Mouse (Mus musculus): Measurements from ENCODE around the gene Col4a3bp. TPM values are rescaled to one million over a fixed set of nuclear protein-coding genes. Genes with fewer than 3 reads are reported as not detected.

The Col4a3bp gene
- polyA plus RNA-seq, 2 experiments, result 4.5 to 5.7 TPM

DNA sequence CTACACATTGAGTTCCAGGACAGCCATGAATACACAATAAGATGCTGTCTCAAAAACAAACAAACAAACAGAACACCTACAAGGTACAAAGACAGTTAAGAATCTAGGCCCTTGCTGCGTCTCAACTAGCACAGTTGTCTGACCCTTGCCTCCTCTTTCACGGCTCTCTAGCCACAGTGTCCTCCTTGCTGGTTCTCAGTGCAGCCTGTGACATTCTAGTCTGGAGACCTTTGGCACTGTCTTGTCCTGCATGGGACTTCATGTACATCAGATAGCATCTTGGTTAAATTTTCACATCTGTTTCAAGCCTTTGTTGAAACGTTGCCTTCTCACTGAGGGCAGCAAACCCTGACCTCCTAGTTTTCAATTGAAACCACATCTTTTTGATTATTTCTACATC is 13.6 kb upstream of the Col4a3bp start:
- no peaks in the 10 kb centered on the region for H3K27me3 ChIP-seq (ENCODE audit: control insufficient read depth, insufficient read depth, low read length)
- no peak for ATAC-seq (ENCODE audit: insufficient read depth)
- 81% methylated on average over 3 of the region's 3 CpGs for WGBS (ENCODE audit: insufficient replicate concordance)
- H3K9ac ChIP-seq (replicated peaks), result no peak overlapping the region
- no peak for TF ChIP-seq EP300 (IDR thresholded peaks at IDR 0.05; ENCODE audit: low read depth)
- no peak for TF ChIP-seq CTCF (IDR thresholded peaks at IDR 0.05; ENCODE audit: low read depth)
- DNase-seq (ENCODE audit: low read depth in 3 of 3, low spot score in 3 of 3), result no peak
- H3K27ac ChIP-seq, result no peak overlapping the region
- no peak overlapping the region for H3K4me2 ChIP-seq (ENCODE audit: low read depth)
- H3K9me3 ChIP-seq (ENCODE audit: control insufficient read depth, low read length), result no peaks in the 10 kb centered on the region
- H3K4me3 ChIP-seq (ENCODE audit: insufficient read depth in 1 of 2, low read depth in 2 of 2, low read length in 2 of 2), result no peak overlapping the region
- H3K4me1 ChIP-seq (replicated peaks; ENCODE audit: control insufficient read depth in 2 of 2, insufficient read depth in 2 of 2, low read length in 1 of 2), result peaks cover 0 to 8% of the 10 kb centered on the region in 2 experiments; a peak in 2 of 4 replicates
- no peaks in the 10 kb centered on the region for H3K36me3 ChIP-seq (replicated peaks; ENCODE audit: control insufficient read depth, insufficient read depth, low read depth)

DNA sequence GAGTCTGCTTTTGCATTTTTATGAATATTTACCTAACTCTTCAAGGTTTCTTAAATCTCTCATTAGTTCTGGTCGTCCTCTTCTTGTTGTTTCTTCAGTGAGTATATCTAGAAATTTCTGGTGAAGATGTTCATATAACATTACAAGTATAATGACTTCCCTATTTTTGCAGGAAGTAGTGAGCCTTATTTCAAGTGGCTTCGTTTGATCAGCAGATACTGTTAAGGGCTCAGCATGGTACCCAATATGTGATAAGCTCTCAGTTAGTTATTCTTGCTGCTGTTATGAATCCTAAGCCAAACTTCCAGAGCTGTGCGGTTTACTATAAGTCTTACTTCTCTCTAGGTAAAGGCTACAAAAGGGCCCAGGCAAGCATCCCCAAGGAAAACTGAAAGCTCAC is 12.9 kb upstream of the Col4a3bp start:
- Histone ChIP-seq H3K4me3 (ENCODE audit: insufficient read depth in 1 of 2, low read depth in 2 of 2, low read length in 2 of 2) (no peak overlapping the region), H3K27ac (no peak overlapping the region), H3K9ac (replicated peaks) (no peak overlapping the region), H3K9me3 (ENCODE audit: control insufficient read depth, low read length) (no peaks in the 10 kb centered on the region), H3K36me3 (replicated peaks; ENCODE audit: control insufficient read depth, insufficient read depth, low read depth) (no peaks in the 10 kb centered on the region), H3K4me1 (replicated peaks; ENCODE audit: control insufficient read depth in 2 of 2, insufficient read depth in 2 of 2, low read length in 1 of 2) (peaks cover 0 to 8% of the 10 kb centered on the region in 2 experiments; a peak in 2 of 4 replicates), H3K27me3 (ENCODE audit: control insufficient read depth, insufficient read depth, low read length) (no peaks in the 10 kb centered on the region), H3K4me2 (ENCODE audit: low read depth) (no peak overlapping the region)
- ATAC-seq (ENCODE audit: insufficient read depth) (no peak), DNase-seq (ENCODE audit: low read depth in 3 of 3, low spot score in 3 of 3) (no peak)
- 62% methylated on average over 3 of the region's 3 CpGs for WGBS (ENCODE audit: insufficient replicate concordance)
- no peak for TF ChIP-seq CTCF (IDR thresholded peaks at IDR 0.05; ENCODE audit: low read depth)

DNA sequence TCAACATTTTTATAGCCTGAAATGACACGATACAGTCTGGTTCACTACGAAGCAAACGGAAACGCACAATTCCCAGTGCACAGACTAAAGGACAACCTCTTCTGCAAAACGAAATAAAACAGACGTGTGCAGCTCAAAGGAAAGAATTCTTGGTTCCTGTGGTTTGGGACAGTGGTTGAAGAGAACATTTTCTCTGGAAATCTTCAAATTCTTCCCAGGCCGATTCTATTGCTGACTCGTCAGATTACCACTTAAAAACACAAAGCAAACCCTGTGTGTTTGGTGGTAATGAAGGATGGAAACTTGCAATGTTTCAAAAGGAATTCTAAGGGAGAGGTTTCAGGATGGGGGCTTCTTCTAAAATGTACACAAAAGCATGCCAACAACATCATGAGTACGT is 12.4 kb upstream of the Col4a3bp start:
- no peak overlapping the region for H3K9ac ChIP-seq (replicated peaks)
- H3K36me3 ChIP-seq (replicated peaks; ENCODE audit: control insufficient read depth, insufficient read depth, low read depth), result no peaks in the 10 kb centered on the region
- no peak overlapping the region for H3K4me3 ChIP-seq (ENCODE audit: insufficient read depth in 1 of 2, low read depth in 2 of 2, low read length in 2 of 2)
- no peak overlapping the region for H3K4me2 ChIP-seq (ENCODE audit: low read depth)
- ATAC-seq (ENCODE audit: insufficient read depth) (no peak), DNase-seq (ENCODE audit: low read depth in 3 of 3, low spot score in 3 of 3) (no peak)
- no peaks in the 10 kb centered on the region for H3K27me3 ChIP-seq (ENCODE audit: control insufficient read depth, insufficient read depth, low read length)
- no peaks in the 10 kb centered on the region for H3K9me3 ChIP-seq (ENCODE audit: control insufficient read depth, low read length)
- TF ChIP-seq CTCF (IDR thresholded peaks at IDR 0.05; ENCODE audit: low read depth) (no peak), EP300 (IDR thresholded peaks at IDR 0.05; ENCODE audit: low read depth) (no peak)
- H3K27ac ChIP-seq, result no peak overlapping the region
- 84% methylated on average over 9 of the region's 9 CpGs for WGBS (ENCODE audit: insufficient replicate concordance)
- peaks cover 0 to 8% of the 10 kb centered on the region in 2 experiments; a peak in 2 of 4 replicates for H3K4me1 ChIP-seq (replicated peaks; ENCODE audit: control insufficient read depth in 2 of 2, insufficient read depth in 2 of 2, low read length in 1 of 2)

DNA sequence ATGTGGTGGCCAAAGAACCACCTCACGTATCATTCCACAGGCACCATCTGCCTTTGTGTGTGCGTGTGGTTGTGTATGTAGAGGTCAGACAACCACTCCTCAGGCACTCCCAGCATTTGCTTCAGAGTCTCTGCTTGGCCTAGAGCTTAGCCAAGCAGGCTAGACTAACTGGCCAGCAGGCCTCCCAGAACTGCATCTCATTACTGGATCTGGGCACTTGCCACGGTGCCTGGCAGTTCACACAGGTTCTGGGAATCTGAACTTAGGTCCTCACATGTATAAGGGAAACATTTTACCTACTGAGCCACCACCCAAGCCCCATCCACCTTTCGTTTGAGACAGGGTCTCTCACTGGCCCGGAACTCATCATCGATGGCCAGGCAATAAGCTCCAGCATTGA is 10.2 kb upstream of the Col4a3bp start:
- 85% methylated on average over 6 of the region's 6 CpGs for WGBS (ENCODE audit: insufficient replicate concordance)
- no peak overlapping the region for H3K4me3 ChIP-seq (ENCODE audit: insufficient read depth in 1 of 2, low read depth in 2 of 2, low read length in 2 of 2)
- ATAC-seq (ENCODE audit: insufficient read depth) (no peak), DNase-seq (ENCODE audit: low read depth in 3 of 3, low spot score in 3 of 3) (no peak)
- H3K4me1 ChIP-seq (replicated peaks; ENCODE audit: control insufficient read depth in 2 of 2, insufficient read depth in 2 of 2, low read length in 1 of 2), result peaks cover 0 to 12% of the 10 kb centered on the region in 2 experiments; a peak in 2 of 4 replicates
- no peak overlapping the region for H3K27ac ChIP-seq
- no peaks in the 10 kb centered on the region for H3K36me3 ChIP-seq (replicated peaks; ENCODE audit: control insufficient read depth, insufficient read depth, low read depth)
- no peak overlapping the region for H3K4me2 ChIP-seq (ENCODE audit: low read depth)
- no peak overlapping the region for H3K9ac ChIP-seq (replicated peaks)
- no peaks in the 10 kb centered on the region for H3K9me3 ChIP-seq (ENCODE audit: control insufficient read depth, low read length)
- TF ChIP-seq EP300 (IDR thresholded peaks at IDR 0.05; ENCODE audit: low read depth) (no peak), CTCF (IDR thresholded peaks at IDR 0.05; ENCODE audit: low read depth) (no peak)
- no peaks in the 10 kb centered on the region for H3K27me3 ChIP-seq (ENCODE audit: control insufficient read depth, insufficient read depth, low read length)

DNA sequence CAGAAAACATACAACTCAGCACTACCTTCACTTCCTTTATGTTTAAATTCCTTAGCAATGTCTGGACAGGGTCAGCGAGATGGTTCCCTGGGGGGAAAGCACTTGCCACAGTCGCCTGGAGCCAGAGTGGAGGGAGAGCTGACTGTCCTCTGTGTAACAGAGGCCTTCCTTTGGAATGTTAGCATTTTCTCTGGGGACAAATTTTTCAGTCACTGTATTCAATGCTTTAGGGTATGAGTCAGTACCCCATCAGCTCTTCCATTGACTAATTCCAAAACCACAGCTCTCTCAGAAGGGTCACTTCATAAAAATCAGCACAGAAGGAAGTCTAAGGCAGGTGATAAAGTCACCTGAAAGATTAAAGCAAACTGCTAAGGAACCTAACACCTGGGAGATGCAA is 8.7 kb upstream of the Col4a3bp start:
- ATAC-seq (ENCODE audit: insufficient read depth) (no peak), DNase-seq (ENCODE audit: low read depth in 3 of 3, low spot score in 3 of 3) (no peak)
- TF ChIP-seq EP300 (IDR thresholded peaks at IDR 0.05; ENCODE audit: low read depth), result no peak
- TF ChIP-seq CTCF (IDR thresholded peaks at IDR 0.05; ENCODE audit: low read depth), result no peak
- H3K9ac ChIP-seq (replicated peaks), result no peak overlapping the region
- H3K27ac ChIP-seq, result no peak overlapping the region
- peaks cover 0 to 8% of the 10 kb centered on the region in 2 experiments; a peak in 2 of 4 replicates for H3K4me1 ChIP-seq (replicated peaks; ENCODE audit: control insufficient read depth in 2 of 2, insufficient read depth in 2 of 2, low read length in 1 of 2)
- 69% methylated on average over 2 of the region's 2 CpGs for WGBS (ENCODE audit: insufficient replicate concordance)
- H3K4me3 ChIP-seq (ENCODE audit: insufficient read depth in 1 of 2, low read depth in 2 of 2, low read length in 2 of 2), result no peak overlapping the region
- no peak overlapping the region for H3K4me2 ChIP-seq (ENCODE audit: low read depth)
- no peaks in the 10 kb centered on the region for H3K36me3 ChIP-seq (replicated peaks; ENCODE audit: control insufficient read depth, insufficient read depth, low read depth)
- H3K27me3 ChIP-seq (ENCODE audit: control insufficient read depth, insufficient read depth, low read length), result no peaks in the 10 kb centered on the region
- no peaks in the 10 kb centered on the region for H3K9me3 ChIP-seq (ENCODE audit: control insufficient read depth, low read length)

Measured in liver, embryonic 14.5 days (tissue).